Mouse (Mus musculus): Measurements from ENCODE around the gene Lama2.
A peak's percentile ranks its signal among the peaks of the same experiment; 100 is the strongest.

The Lama2 gene

GRCm38 (mm10) chr10:27174271-27174670, 445.3 kb downstream of the Lama2 start:
- DNase-seq (ENCODE audit: low spot score): no peak

DNA sequence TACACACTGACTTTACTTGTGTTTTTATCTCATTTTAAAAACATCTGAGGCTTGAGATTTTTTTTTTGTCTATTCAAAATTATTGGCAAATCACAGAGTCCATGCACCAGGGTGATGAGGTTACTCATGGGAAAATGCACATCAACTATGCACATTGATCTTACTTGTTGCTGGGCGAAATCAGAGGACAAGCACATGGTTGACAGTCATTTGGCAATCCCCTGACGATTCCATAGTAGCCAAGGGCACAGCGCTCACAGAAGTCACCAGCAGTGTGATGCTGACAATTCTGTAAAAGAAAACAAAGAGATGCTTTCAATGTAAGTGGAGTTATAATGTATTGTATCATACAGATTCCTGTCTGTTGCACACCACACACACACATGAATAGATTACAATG, 454.8 kb downstream of the Lama2 start:
- DNase-seq (ENCODE audit: low spot score): no peak

- no peak for DNase-seq (ENCODE audit: low spot score)
Observed at GRCm38 (mm10) chr10:27162364-27162763, 457.2 kb downstream of the Lama2 start.

DNA sequence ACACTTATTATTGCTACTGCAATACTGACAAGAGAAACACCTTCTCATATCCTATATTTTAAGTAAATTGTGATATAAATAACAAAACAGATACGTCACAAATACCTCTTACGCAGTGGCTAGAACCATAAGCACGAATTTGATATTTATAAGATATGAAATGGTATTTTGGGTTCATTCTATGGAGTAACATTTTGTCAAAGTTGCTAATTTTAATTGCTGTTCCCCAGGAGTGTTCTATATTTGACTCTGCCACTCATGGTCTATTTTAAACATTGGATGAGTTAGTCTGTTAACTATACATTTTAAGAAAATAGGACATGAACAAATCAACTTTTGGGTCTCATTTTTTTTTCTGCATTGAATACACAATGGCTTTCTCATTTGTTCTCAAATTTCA, 469.3 kb downstream of the Lama2 start:
- no peak for DNase-seq (ENCODE audit: low spot score)

- no peak for DNase-seq (ENCODE audit: low spot score)
Observed at GRCm38 (mm10) chr10:27140422-27140821, 479.1 kb downstream of the Lama2 start.

DNA sequence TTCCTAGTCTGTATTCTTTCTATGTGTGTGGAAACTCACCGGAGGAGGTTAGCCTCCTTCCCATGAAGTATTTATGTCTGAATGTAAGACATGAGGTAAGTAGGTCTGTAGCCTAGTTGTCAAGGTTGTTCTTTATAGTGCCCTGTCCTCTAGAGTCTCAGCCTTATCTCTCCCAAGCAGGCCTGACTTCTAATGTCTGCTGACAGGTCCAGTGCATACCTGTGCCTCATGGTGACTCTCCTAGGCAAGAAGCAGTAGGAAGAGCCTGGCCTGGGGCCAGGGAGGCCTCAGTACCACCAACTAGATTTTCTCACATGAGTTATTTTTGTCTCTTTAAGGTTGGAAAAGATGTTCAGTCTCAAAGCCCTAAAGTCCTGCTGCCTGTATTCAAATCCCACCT, 483.8 kb downstream of the Lama2 start:
- no peak for DNase-seq (ENCODE audit: low spot score)

GRCm38 (mm10) chr10:27133135-27133534, 486.4 kb downstream of the Lama2 start:
- DNase-seq (ENCODE audit: low spot score): peak; percentile 40

DNA sequence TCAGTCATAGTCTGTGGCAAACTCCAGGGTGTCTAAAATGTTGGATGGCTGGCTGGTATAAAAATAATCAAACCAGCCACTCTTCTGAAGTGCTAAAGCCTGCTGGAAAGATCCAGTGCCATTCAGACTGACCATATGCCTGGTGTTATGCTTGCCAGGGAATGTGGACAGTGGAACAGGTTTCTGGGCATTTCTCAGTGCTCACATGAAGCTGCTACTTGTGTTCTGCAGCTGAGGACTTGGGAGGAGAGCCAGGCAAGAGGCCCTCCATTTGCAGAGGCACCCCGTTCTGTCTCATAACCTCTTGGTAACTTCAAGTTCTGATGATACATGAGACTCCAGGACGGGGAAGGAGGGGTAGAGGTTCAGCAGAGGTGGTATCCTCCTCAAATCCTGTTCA, 492.1 kb downstream of the Lama2 start:
- no peak for DNase-seq (ENCODE audit: low spot score)

GRCm38 (mm10) chr10:27123763-27124162, 495.8 kb downstream of the Lama2 start:
- DNase-seq (ENCODE audit: low spot score): no peak

- DNase-seq (ENCODE audit: low spot score): no peak
Observed at GRCm38 (mm10) chr10:27117815-27118214, 501.7 kb downstream of the Lama2 start.

DNA sequence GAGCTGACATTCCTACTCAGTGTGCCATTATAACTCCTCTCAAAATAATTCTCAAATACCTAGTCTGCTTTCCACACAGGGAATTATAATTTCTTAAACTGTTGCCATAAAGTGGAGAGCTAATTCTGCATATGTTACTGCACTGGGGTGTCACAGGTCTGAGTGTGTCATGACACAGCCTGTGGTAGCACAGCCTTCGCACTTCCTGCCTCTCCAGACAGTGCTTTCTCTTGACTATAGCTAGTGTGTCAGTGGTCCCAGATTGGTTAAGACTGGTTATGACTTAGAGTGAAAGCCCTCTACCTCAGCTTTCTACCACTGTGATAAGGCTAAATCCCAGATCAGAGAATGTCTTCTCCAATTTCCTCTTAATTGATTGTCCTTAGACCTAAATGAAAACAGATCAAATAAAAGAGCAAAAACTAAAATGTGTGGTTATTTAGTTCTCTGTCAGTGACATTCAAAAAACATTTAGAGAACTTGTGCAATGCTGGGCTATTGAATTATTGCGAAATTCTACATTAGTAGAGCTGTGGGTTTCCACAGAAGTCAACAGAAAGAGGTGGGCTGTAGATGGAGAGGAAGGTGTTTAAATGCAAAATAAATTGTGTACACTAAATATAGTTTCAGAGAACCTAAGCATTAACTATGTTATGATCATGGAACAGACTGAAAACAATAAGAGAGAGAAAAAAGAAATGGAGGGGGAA, 502.5 kb downstream of the Lama2 start:
- DNase-seq (ENCODE audit: low spot score): no peak

DNA sequence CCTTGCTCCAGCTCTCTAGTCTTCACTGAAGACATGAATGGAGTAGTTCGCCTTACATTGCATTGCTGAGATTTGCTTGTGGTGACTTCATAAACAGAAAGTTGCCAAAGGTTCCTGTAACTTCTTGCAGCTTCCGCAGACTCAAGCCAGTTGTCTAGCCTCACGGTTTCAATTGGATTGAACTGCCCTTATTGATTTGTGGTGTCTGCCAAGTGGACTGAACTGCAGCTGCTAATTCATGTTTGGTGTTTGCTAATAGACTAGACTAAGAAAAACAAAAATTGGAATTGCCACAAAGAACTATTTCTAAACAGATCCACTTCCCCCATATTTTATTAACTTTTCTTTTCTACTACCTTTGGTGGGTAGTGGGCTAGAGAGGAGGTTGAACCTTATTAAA, 505.4 kb downstream of the Lama2 start:
- DNase-seq (ENCODE audit: low spot score): no peak

GRCm38 (mm10) chr10:27103811-27104210, 515.7 kb downstream of the Lama2 start:
- DNase-seq (ENCODE audit: low spot score): no peak

DNA sequence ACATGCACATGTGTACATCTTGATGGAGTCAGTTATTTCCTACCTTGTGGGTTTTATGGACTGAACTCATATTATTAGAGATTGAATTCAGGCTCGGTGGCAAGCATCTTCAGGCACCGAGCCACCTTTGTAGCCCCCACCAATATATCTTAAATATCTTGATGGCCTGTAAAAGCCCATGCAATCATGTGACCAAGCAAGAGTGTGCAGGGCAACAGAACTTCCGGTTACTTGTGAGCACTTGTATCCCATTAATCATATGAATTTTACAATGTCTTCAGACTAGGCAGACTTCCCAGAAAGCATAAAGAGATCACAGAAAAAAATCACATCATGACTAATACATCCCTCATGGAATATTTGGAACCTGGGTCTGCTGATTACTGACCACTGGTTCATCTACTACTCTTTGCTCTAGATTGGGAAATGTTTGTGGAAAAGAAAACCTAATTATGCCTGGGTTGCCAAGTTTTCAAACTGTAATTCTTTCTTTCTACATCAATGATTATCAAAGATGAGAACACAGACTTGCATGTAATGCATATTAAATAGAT, 517.7 kb downstream of the Lama2 start:
- no peak for DNase-seq (ENCODE audit: low spot score)

DNA sequence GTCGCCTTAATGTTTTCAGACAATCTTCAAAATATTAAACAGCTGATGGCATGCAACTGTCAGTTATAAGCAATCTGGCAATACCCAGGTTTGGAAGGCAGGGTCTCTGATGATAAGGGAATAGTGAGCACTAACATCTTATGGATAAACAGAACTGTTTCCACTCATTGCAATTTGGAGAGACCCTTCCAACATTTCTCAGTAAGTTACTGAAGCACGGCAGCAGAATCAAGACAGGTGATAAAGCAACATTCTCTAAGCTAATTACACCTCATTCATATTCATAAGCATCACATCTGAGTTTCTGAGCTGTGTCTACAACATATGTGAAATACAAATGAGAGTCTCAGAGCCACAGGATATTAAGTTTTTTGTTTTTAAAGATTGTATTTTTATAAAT, 542.4 kb downstream of the Lama2 start:
- no peak for DNase-seq (ENCODE audit: low spot score)

DNA sequence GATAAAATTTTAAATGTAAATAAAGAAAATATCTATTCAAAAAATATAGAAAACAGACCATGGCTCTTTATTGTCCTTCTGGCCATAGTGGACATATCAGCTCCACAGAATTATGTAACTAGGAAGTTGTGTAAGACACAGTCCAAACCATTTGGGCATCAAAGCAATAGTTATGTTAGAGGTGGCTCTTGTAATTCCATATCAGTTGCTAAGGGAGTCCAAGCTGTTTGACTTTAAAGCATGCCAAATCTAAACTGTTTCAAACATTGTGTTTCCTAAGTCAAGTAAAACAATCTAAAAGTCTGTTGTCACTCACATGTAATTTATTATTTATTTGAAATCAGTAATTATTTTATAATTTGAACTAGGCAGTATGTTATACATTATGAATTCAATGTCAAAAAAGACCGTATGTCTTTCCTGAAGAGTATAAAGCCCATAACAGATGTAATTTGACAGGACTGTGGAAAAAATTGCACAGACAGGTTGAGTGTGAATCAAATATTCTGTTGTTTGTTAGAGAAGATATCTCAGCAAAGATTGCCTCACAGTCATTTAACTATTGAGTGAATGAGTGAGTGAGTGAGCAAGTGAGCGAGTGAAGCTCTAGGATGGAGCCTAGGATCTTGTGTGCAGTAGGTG, 550.6 kb downstream of the Lama2 start:
- no peak for DNase-seq (ENCODE audit: low spot score)

DNA sequence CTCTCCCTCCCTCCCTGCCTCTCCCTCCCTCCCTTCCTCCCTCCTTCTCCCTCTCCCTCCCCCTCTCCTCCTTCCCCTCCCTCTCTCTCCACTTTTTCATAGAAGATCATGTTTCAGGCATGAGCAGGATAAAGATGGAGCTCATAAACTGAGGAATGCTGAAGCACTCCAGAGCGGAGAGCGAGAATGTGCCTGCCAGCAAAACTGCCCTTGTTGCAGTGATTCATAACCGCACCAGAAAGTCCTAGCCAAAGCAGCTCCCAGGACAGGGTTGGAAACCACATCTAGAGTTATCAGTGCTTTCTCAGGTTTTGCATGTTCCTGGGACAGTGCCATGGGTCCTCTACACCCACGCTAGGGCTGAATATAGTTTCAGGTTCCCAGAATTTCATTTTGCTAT, 555.9 kb downstream of the Lama2 start:
- no peak for DNase-seq (ENCODE audit: low spot score)

- DNase-seq (ENCODE audit: low spot score): no peak
Observed at GRCm38 (mm10) chr10:27054488-27054887, 565.1 kb downstream of the Lama2 start.

GRCm38 (mm10) chr10:27047196-27047595, 572.4 kb downstream of the Lama2 start:
- DNase-seq (ENCODE audit: low spot score): no peak

- DNase-seq (ENCODE audit: low spot score): no peak
Observed at GRCm38 (mm10) chr10:27041812-27042211, 577.7 kb downstream of the Lama2 start.

DNA sequence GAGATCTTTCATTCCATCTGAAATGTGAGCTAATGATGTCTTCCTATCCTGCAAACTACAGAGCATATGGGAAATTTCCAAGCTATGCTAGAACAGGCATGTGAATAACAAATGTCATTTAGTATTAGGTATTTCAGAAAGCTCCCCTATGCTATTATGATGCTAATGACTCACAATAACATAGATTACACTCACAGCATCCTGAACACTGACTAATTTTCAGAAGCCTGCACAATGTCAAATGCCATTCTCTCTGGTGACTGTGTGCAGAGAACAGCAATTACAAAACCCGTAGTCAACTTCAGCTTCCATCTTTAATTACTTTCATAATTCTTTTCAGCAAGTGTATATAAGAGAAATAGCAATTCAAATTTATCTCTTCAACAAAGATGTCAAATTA, 596.9 kb downstream of the Lama2 start:
- DNase-seq (ENCODE audit: low spot score): no peak

DNA sequence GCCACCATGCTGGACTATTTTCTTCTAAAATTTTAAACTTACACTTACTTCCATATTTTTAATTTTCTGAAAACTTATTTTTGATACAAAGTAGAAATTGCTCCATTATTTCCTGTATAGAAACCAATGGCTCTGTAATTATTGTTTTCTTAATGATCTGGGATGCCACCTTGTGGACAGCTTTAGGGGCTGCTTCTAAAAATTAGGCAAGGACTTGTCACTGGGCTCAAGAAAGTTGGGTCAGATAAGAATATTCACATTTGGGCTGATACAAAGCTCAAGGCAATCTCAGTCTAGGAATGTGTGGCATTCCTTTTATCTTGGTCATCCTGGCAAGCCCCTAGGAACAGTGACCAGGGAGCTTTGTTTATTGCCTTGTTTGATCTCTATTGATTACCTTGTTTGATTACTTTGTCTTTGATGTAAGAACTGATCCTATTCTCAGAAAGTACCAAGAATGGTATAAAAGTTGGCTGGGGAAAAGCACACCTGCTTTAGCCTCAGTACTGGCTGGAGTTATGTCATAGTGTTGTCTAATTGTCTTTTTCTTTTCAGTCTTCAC, 606.7 kb downstream of the Lama2 start:
- DNase-seq (ENCODE audit: low spot score): no peak

DNA sequence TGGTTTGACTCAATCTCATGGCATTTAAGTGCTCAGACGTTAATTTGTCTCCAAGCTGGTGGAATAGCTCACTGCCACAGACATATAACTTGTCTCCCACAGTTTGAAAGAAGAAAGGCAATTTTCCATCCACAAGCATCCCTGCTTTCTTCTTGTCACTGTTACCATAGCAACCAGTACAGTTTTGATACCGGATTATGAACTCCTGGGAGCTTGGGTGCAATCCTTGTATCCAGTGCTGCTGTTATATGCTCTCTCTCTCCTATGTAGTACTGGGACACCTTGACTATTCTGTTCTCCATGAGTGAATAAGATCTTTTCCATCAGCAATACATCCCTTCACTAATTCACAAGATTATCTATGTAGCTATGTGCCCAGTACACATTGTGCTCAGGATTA, 612.2 kb downstream of the Lama2 start:
- no peak for DNase-seq (ENCODE audit: low spot score)

All from ovary, postnatal 14 days (tissue).